In the genomic region with DNA sequence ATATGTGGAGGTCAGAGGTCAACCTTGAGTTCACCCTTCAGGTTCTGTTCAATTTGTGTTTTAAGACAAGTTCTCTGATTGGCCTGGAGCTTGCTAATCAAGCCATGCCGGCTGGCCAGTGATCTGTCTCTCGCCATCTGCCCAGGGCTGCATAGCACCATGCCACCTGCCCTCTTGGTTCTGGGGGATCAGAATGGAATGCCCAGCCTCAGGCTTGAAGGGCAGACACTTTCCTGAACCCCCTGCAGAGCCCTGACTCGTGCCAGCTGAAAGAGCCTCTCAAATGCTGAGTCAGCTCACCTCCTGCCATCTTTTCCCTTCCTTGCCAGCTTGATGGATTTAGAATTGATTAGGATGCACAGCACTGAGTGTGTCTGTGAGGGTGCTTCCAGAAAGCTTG, we compare ENCODE assay signal across 19 mouse cellular contexts. TPM values are rescaled to one million over a fixed set of nuclear protein-coding genes. Genes with fewer than 3 reads are reported as not detected.
DNase-seq lines count a peak whose midpoint lies in the region; ATAC-seq and TF ChIP-seq lines count a peak whose summit lies in the region.
"Had no signal": no experiment of that assay in that cellular context is flagged by ENCODE, and none has a peak within 500 bp of the region (broad histone marks: within the 10 kb centered on the region; RNA-seq: fewer than 3 reads in every experiment).

No protein-coding gene starts in this region.

- no peak for DNase-seq in layer of hippocampus, adult 2 months (ENCODE audit: low spot score in 2 of 2)
- DNase-seq in layer of hippocampus, adult 18-20 months (ENCODE audit: low spot score in 2 of 2), result no peak
- DNase-seq in thymus, postnatal 4 days, result peak; percentile 26
- no peak for DNase-seq in thymus, postnatal 14 days
- peak; percentile 81 for DNase-seq in cerebellum, adult 8-10 months
- no peak for DNase-seq in heart, postnatal 4 days
- DNase-seq: adrenal gland, adult 8-10 months; kidney, adult 9 months; kidney, postnatal 25 days; lung, postnatal 10 days; right cerebral cortex, postnatal 14 days had no signal

- H3K4me3 ChIP-seq in layer of hippocampus, adult 2 months, result no peak overlapping the region
- no peak overlapping the region for H3K4me3 ChIP-seq in olfactory bulb, adult 2 months (ENCODE audit: insufficient read depth, low read depth, low read length)
- H3K4me3 ChIP-seq: embryonic facial prominence, embryonic 15.5 days; liver, embryonic 15.5 days; midbrain, embryonic 12.5 days; neural tube, embryonic 12.5 days; stomach, embryonic 15.5 days had no signal

- TF ChIP-seq CTCF in layer of hippocampus, adult 2 months (conservative IDR thresholded peaks at IDR 0.05), result no peak
- no peak for TF ChIP-seq CTCF in olfactory bulb, adult 2 months (IDR thresholded peaks at IDR 0.05; ENCODE audit: insufficient read depth, low read depth, low read length)

- ATAC-seq in CD4-positive, CD25-positive, alpha-beta regulatory T cell, adult 4 months, result no peak
- ATAC-seq: inflammation-experienced regulatory T-cells, adult 6 months had no signal

- H3K4me1 ChIP-seq in olfactory bulb, adult 2 months (ENCODE audit: control insufficient read depth, insufficient read depth, low read length), result peaks cover 29% of the 10 kb centered on the region
- H3K4me1 ChIP-seq: liver, embryonic 15.5 days; stomach, embryonic 15.5 days had no signal

- 52% methylated on average over 3 of the region's 3 CpGs for WGBS in olfactory bulb, adult 2 months

- peak overlapping the region; percentile 56; the same call in 1 of the 2 replicates for H3K27ac ChIP-seq in layer of hippocampus, adult 2 months
- H3K27ac ChIP-seq in olfactory bulb, adult 2 months (ENCODE audit: insufficient read depth, low read depth, low read length), result peak overlapping the region; percentile 32; the same call in 1 of the 2 replicates
- H3K27ac ChIP-seq: embryonic facial prominence, embryonic 15.5 days; liver, embryonic 15.5 days; midbrain, embryonic 12.5 days; neural tube, embryonic 12.5 days; stomach, embryonic 15.5 days had no signal

- TF ChIP-seq POLR2A in olfactory bulb, adult 2 months (IDR thresholded peaks at IDR 0.05; ENCODE audit: insufficient read depth, low read depth, low read length), result no peak

RNA-seq across cellular contexts. Expression of a gene that starts 25.9 kb away (rescaled TPM):
- total RNA-seq in layer of hippocampus, adult 2 months (2021), result 100 to 1,000 TPM; 242 to 245 TPM
- 100 to 1,000 TPM; 204 to 210 TPM for total RNA-seq in layer of hippocampus, adult 18-20 months (2021)
- polyA plus RNA-seq in olfactory bulb, adult 2 months (2012; ENCODE audit: insufficient read depth, insufficient read length, low replicate concordance, missing spikeins), result 229 and 639 TPM in 2 replicates
- 1 to 10 TPM; 2.4 to 4.6 TPM for total RNA-seq in heart, postnatal 4 days (2021)
- under 1 TPM in 1 of 2 experiments, not detected in 1; 0.36 TPM for polyA plus RNA-seq in CD4-positive, CD25-positive, alpha-beta regulatory T cell, adult 4 months (2017; shearing (Covaris generic))

Comparison
In these comparisons a context has a peak if more than half of its experiments do, and no peak if none do; other contexts are left out.
1. DNase-seq: peak in thymus, postnatal 4 days (single experiment) and cerebellum, adult 8-10 months (single experiment); none in layer of hippocampus, adult 2 months (0 of 2), layer of hippocampus, adult 18-20 months (0 of 2), thymus, postnatal 14 days (single experiment) and heart, postnatal 4 days (single experiment).
2. RNA of a gene that starts 25.9 kb away (total RNA-seq): 242 to 245 TPM in layer of hippocampus, adult 2 months and 204 to 210 TPM in layer of hippocampus, adult 18-20 months; 2.4 to 4.6 TPM in heart, postnatal 4 days; every median in the first group is over 10 times any median in the second.